Mouse (Mus musculus) erythroblast, embryonic 14.5 days (primary cell): ENCODE data around the gene Kif26b.

Source experiments
- GATA1 ChIP-seq: IDR thresholded peaks from 2 replicates; pipeline ENCODE4 v1.6.1; 2012; ENCODE audit warnings: low read length, inconsistent platforms, mixed read lengths
- TAL1 ChIP-seq: IDR thresholded peaks from 3 replicates; pipeline ENCODE4 v1.6.1; 2012; ENCODE audit warnings: low read length, inconsistent platforms, mixed read lengths

GRCm38 (mm10) chr1:178980185-178980584 lies 451.3 kb downstream of the Kif26b start:
- no peak for TF ChIP-seq TAL1
- TF ChIP-seq GATA1 = no peak
